Mouse (Mus musculus) thymus, adult 2 months (tissue): ENCODE measurements around the gene Sgca. TPM values are rescaled to one million over a fixed set of nuclear protein-coding genes. Genes with fewer than 3 reads are reported as not detected.
A peak's percentile ranks its signal among the peaks of the same experiment; 100 is the strongest.

Experiments
- DNase-seq: peaks from one replicate; pipeline ENCODE4 v3.0.0; 2021
- H3K27ac ChIP-seq: fragments of 200-500 bp; 2 replicates; pipeline ENCODE4 v1.5.1; 2012; ENCODE audit warnings: low read length, control low read depth; ENCODE audit not compliant: control insufficient read depth, insufficient read depth
- H3K27me3 ChIP-seq: fragments of 200-500 bp; 2 replicates; pipeline ENCODE4 v1.6.1; 2012; ENCODE audit warnings: mild to moderate bottlenecking, low read length, moderate library complexity, mixed read lengths; ENCODE audit not compliant: control insufficient read depth, insufficient read depth
- H3K36me3 ChIP-seq: fragments of 200-500 bp; 2 replicates; pipeline ENCODE4 v1.6.1; 2012; ENCODE audit warnings: mild to moderate bottlenecking, low read length, moderate library complexity; ENCODE audit not compliant: control insufficient read depth, insufficient read depth
- H3K4me1 ChIP-seq: fragments of 200-500 bp; replicated peaks from 2 replicates; pipeline ENCODE4 v1.6.1; 2012; ENCODE audit warnings: low read length; ENCODE audit not compliant: control insufficient read depth, insufficient read depth
- H3K4me3 ChIP-seq: fragments of 200-500 bp; 2 replicates; pipeline ENCODE4 v1.5.1; 2012; ENCODE audit warnings: mild to moderate bottlenecking, low read length, control low read depth, moderate library complexity; ENCODE audit not compliant: control insufficient read depth, insufficient read depth
- CTCF ChIP-seq: fragments of 200-500 bp; IDR thresholded peaks from 2 replicates; pipeline ENCODE4 v1.5.1; 2012; ENCODE audit warnings: mild to moderate bottlenecking, control low read depth, low read length, moderate library complexity, borderline replicate concordance; ENCODE audit not compliant: control insufficient read depth, poor library complexity, insufficient read depth; ENCODE audit errors: extremely low read depth
- POLR2A ChIP-seq: fragments of 200-500 bp; IDR thresholded peaks from 2 replicates; pipeline ENCODE4 v1.6.1; 2012; ENCODE audit warnings: mild to moderate bottlenecking, low read length, control low read depth, moderate library complexity; ENCODE audit not compliant: control insufficient read depth, poor library complexity, insufficient read depth; ENCODE audit errors: extremely low read depth
- WGBS: fragments of 180-500 bp; shearing (Covaris S2); methylation state at CpG from one replicate; pipeline ENCODE4 v1.1.7; 2018; 5-methylcytosine and 5-hydroxymethylcytosine counted together
- polyA plus RNA-seq: library from polyadenylated mRNA; depleted of rRNA; stranded (reverse); fragments of >200 nt; gene quantifications from 2 replicates; pipeline ENCODE4 v1.2.3, GENCODE M21; 2012

Sgca gene
- polyA plus RNA-seq, 1 experiment: 59.1 TPM

- WGBS: 98% methylated on average over 8 of the region's 8 CpGs
- Histone ChIP-seq H3K4me1 (peaks cover 43% of the 10 kb centered on the region), H3K36me3 (peaks cover 40% of the 10 kb centered on the region)
Measured at GRCm38 (mm10) chr11:95002705-95003104, 26.6 kb upstream of the Sgca start.

GRCm38 (mm10) chr11:95001584-95002347, 25.6 kb upstream of the Sgca start:
- Histone ChIP-seq H3K4me3 (no peak overlapping the region), H3K4me1 (peaks cover 52% of the 10 kb centered on the region), H3K36me3 (peaks cover 41% of the 10 kb centered on the region), H3K27ac (no peak overlapping the region), H3K27me3 (no peaks in the 10 kb centered on the region)
- 94% methylated on average over 21 of the region's 21 CpGs for WGBS
- no peak for DNase-seq
- TF ChIP-seq POLR2A (no peak), CTCF (no peak)

More at GRCm38 (mm10) chr11:95002705-95003104, 26.6 kb upstream of the Sgca start:
- TF ChIP-seq CTCF: no peak
- no peak overlapping the region for H3K4me3 ChIP-seq
- DNase-seq: no peak
- H3K27ac ChIP-seq: no peak overlapping the region
- no peaks in the 10 kb centered on the region for H3K27me3 ChIP-seq

- WGBS: 5% methylated on average over 8 of the region's 8 CpGs
- TF ChIP-seq POLR2A (0 out of 2 replicates have a peak, but pooled peaks have one; percentile 23), CTCF (peak; percentile 80; the same call in 1 of the 2 replicates)
- DNase-seq: peak; percentile 70
- Histone ChIP-seq H3K36me3 (peaks cover 47% of the 10 kb centered on the region), H3K4me3 (peak overlapping the region; percentile 4; the same call in 1 of the 2 replicates), H3K27ac (peak overlapping the region; percentile 30), H3K4me1 (peaks cover 56% of the 10 kb centered on the region), H3K27me3 (no peaks in the 10 kb centered on the region)
Measured at GRCm38 (mm10) chr11:95001058-95001457, 24.9 kb upstream of the Sgca start.

GRCm38 (mm10) chr11:95000548-95000947, 24.4 kb upstream of the Sgca start:
- Histone ChIP-seq H3K4me3 (peak overlapping the region; percentile 4; the same call in 1 of the 2 replicates), H3K36me3 (peaks cover 47% of the 10 kb centered on the region), H3K27ac (peak overlapping the region; percentile 95), H3K4me1 (peaks cover 56% of the 10 kb centered on the region), H3K27me3 (no peaks in the 10 kb centered on the region)
- 3% methylated on average over 4 of the region's 4 CpGs for WGBS
- TF ChIP-seq POLR2A: no peak; the same call in 1 of the 2 replicates
- TF ChIP-seq CTCF: no peak
- peak; percentile 77 for DNase-seq

- Histone ChIP-seq H3K4me3 (no peak overlapping the region), H3K27me3 (no peaks in the 10 kb centered on the region), H3K4me1 (peaks cover 59% of the 10 kb centered on the region), H3K36me3 (peaks cover 43% of the 10 kb centered on the region), H3K27ac (peak overlapping the region; percentile 95)
- no peak for DNase-seq
- 57% methylated on average over 8 of the region's 8 CpGs for WGBS
- no peak for TF ChIP-seq CTCF
- no peak for TF ChIP-seq POLR2A
Measured at GRCm38 (mm10) chr11:95000128-95000527, 24.0 kb upstream of the Sgca start.

GRCm38 (mm10) chr11:94998041-94998531, 22.0 kb upstream of the Sgca start:
- 12% methylated on average over 16 of the region's 16 CpGs for WGBS
- DNase-seq: peak; percentile 94
- Histone ChIP-seq H3K36me3 (peaks cover 35% of the 10 kb centered on the region), H3K4me1 (peaks cover 79% of the 10 kb centered on the region), H3K27me3 (no peaks in the 10 kb centered on the region), H3K27ac (peak overlapping the region; percentile 95), H3K4me3 (peak overlapping the region; percentile 19)
- TF ChIP-seq POLR2A (no peak), CTCF (peak; percentile 58; the same call in 1 of the 2 replicates)

- DNase-seq: no peak
Measured at GRCm38 (mm10) chr11:94997596-94997995, 21.5 kb upstream of the Sgca start.

More at GRCm38 (mm10) chr11:94997596-94997995, 21.5 kb upstream of the Sgca start:
- Histone ChIP-seq H3K4me1 (peaks cover 83% of the 10 kb centered on the region), H3K27ac (peak overlapping the region; percentile 82), H3K4me3 (peak overlapping the region; percentile 19), H3K27me3 (no peaks in the 10 kb centered on the region), H3K36me3 (peaks cover 30% of the 10 kb centered on the region)
- no peak for TF ChIP-seq POLR2A
- TF ChIP-seq CTCF: no peak
- WGBS: 16% methylated on average over 5 of the region's 5 CpGs
